Mouse (Mus musculus) midbrain, postnatal 0 days (tissue): ENCODE data around the gene Cdk10. TPM values are rescaled to one million over a fixed set of nuclear protein-coding genes. Genes with fewer than 3 reads are reported as not detected.

Experiments
- ATAC-seq: fragments of 200-750 bp; cut with Nextera tagmentation; 2 replicates; pipeline ENCODE4 v1.8.0; 2017; ENCODE audit warnings: moderate number of reproducible peaks, mild to moderate bottlenecking, moderate TSS enrichment, moderate library complexity; ENCODE audit not compliant: low FRiP score
- DNase-seq: peaks from one replicate; pipeline ENCODE4 v3.0.0-alpha.2; 2015; ENCODE audit warnings: low spot score
- H3K27ac ChIP-seq: fragments of 300-500 bp; sonication (generic); 2 replicates; pipeline ENCODE4 v1.5.1; 2014; ENCODE audit warnings: low read depth, mild to moderate bottlenecking, low read length, mixed read lengths
- H3K27me3 ChIP-seq: fragments of 300-500 bp; sonication (generic); 2 replicates; pipeline ENCODE4 v1.6.1; 2014; ENCODE audit warnings: low read length, control low read depth, mixed read lengths; ENCODE audit not compliant: insufficient read depth
- H3K36me3 ChIP-seq: fragments of 300-500 bp; sonication (generic); 2 replicates; pipeline ENCODE4 v1.6.1; 2014; ENCODE audit warnings: low read length, control low read depth, mixed read lengths; ENCODE audit not compliant: insufficient read depth
- H3K4me1 ChIP-seq: fragments of 300-500 bp; sonication (generic); 2 replicates; pipeline ENCODE4 v1.6.1; 2014; ENCODE audit warnings: mild to moderate bottlenecking, control low read depth, antibody characterized with exemption, low read length, mixed read lengths; ENCODE audit not compliant: insufficient read depth
- H3K4me2 ChIP-seq: fragments of 300-500 bp; sonication (generic); 2 replicates; pipeline ENCODE4 v1.6.1; 2014; ENCODE audit warnings: low read depth, mild to moderate bottlenecking, low read length, mixed read lengths; ENCODE audit not compliant: poor library complexity, severe bottlenecking
- H3K4me3 ChIP-seq: fragments of 300-500 bp; sonication (generic); 2 replicates; pipeline ENCODE4 v1.5.1; 2014; ENCODE audit warnings: low read depth, mild to moderate bottlenecking, low read length, moderate library complexity
- H3K9ac ChIP-seq: fragments of 300-500 bp; sonication (generic); replicated peaks from 2 replicates; pipeline ENCODE4 v1.6.1; 2014; ENCODE audit warnings: mild to moderate bottlenecking, low read length, moderate library complexity, mixed read lengths; ENCODE audit not compliant: poor library complexity, severe bottlenecking
- H3K9me3 ChIP-seq: fragments of 300-500 bp; sonication (generic); 2 replicates; pipeline ENCODE4 v1.6.1; 2016; ENCODE audit warnings: low read length, control low read depth
- CTCF ChIP-seq: IDR thresholded peaks from 2 replicates; pipeline ENCODE4 v1.5.1; 2016; ENCODE audit warnings: antibody characterized with exemption, mild to moderate bottlenecking
- WGBS: fragments of 180-500 bp; shearing (Covaris S2); extraction: QIAGEN DNeasy Blood & Tissue Kit; methylation state at CpG from one replicate; pipeline ENCODE4 v1.1.7; 2014; 5-methylcytosine and 5-hydroxymethylcytosine counted together
- polyA plus RNA-seq: library from polyadenylated mRNA; unstranded; fragments of >200 nt; fragmentation: Nextera tagmentation; extraction: Ambion mirVana; gene quantifications from 2 replicates; pipeline ENCODE4 v1.2.1, GENCODE M21; 2015
- total RNA-seq: library from RNA; depleted of rRNA; stranded (reverse); fragments of >200 nt; gene quantifications from 2 replicates; pipeline ENCODE4 v1.2.3, GENCODE M21; 2014

Gene Cdk10
- total and polyA plus RNA-seq, 2 experiments from 2014 or later = 57.8 to 70.3 TPM

GRCm38 (mm10) chr8:123243053-123243452 lies 18.4 kb downstream of the Cdk10 start:
- no peak for ATAC-seq
- Histone ChIP-seq H3K27ac (no peak overlapping the region), H3K36me3 (peaks cover 60% of the 10 kb centered on the region), H3K4me1 (no peaks in the 10 kb centered on the region), H3K9me3 (no peaks in the 10 kb centered on the region), H3K9ac (no peak overlapping the region), H3K4me3 (no peak overlapping the region), H3K27me3 (no peaks in the 10 kb centered on the region), H3K4me2 (no peak overlapping the region)
- no peak for DNase-seq
- 71% methylated on average over 11 of the region's 11 CpGs for WGBS
- peak; percentile 12; the same call in 1 of the 2 replicates for TF ChIP-seq CTCF

GRCm38 (mm10) chr8:123244382-123244781 lies 19.7 kb downstream of the Cdk10 start:
- H3K9me3 ChIP-seq = no peaks in the 10 kb centered on the region
- no peak for TF ChIP-seq CTCF
- no peak overlapping the region for H3K27ac ChIP-seq
- no peaks in the 10 kb centered on the region for H3K4me1 ChIP-seq
- WGBS = 94% methylated on average over 4 of the region's 4 CpGs
- H3K4me3 ChIP-seq = no peak overlapping the region
- ATAC-seq (no peak), DNase-seq (no peak)
- peaks cover 73% of the 10 kb centered on the region for H3K36me3 ChIP-seq
- no peak overlapping the region for H3K9ac ChIP-seq
- H3K27me3 ChIP-seq = no peaks in the 10 kb centered on the region
- no peak overlapping the region for H3K4me2 ChIP-seq

- no peak overlapping the region for H3K27ac ChIP-seq
- H3K27me3 ChIP-seq = no peaks in the 10 kb centered on the region
- no peaks in the 10 kb centered on the region for H3K4me1 ChIP-seq
- WGBS = 93% methylated on average over 12 of the region's 12 CpGs
- H3K4me3 ChIP-seq = no peak overlapping the region
- ATAC-seq (no peak), DNase-seq (no peak)
- H3K36me3 ChIP-seq = peaks cover 77% of the 10 kb centered on the region
- no peak overlapping the region for H3K9ac ChIP-seq
- H3K4me2 ChIP-seq = no peak overlapping the region
- no peak for TF ChIP-seq CTCF
- H3K9me3 ChIP-seq = no peaks in the 10 kb centered on the region
Measured at GRCm38 (mm10) chr8:123245543-123245942, 20.9 kb downstream of the Cdk10 start.

GRCm38 (mm10) chr8:123247748-123248147 lies 23.1 kb downstream of the Cdk10 start:
- Histone ChIP-seq H3K4me1 (peaks cover 3% of the 10 kb centered on the region; the same call in 1 of the 2 replicates), H3K4me2 (no peak overlapping the region), H3K27me3 (no peaks in the 10 kb centered on the region), H3K4me3 (no peak overlapping the region), H3K9me3 (no peaks in the 10 kb centered on the region), H3K9ac (no peak overlapping the region), H3K36me3 (peaks cover 77% of the 10 kb centered on the region), H3K27ac (no peak overlapping the region)
- ATAC-seq (no peak), DNase-seq (no peak)
- 98% methylated on average over 6 of the region's 6 CpGs for WGBS
- no peak for TF ChIP-seq CTCF

- ATAC-seq = no peak
Measured at GRCm38 (mm10) chr8:123248596-123248995, 24.0 kb downstream of the Cdk10 start.

GRCm38 (mm10) chr8:123250940-123251339 lies 26.3 kb downstream of the Cdk10 start:
- no peak overlapping the region for H3K4me3 ChIP-seq
- peaks cover 49% of the 10 kb centered on the region for H3K36me3 ChIP-seq
- no peak for ATAC-seq
- no peak overlapping the region for H3K4me2 ChIP-seq
- H3K9ac ChIP-seq = no peak overlapping the region
- no peaks in the 10 kb centered on the region for H3K27me3 ChIP-seq
- no peak for TF ChIP-seq CTCF
- H3K27ac ChIP-seq = no peak overlapping the region
- H3K9me3 ChIP-seq = no peaks in the 10 kb centered on the region
- no peak for DNase-seq
- 93% methylated on average over 5 of the region's 5 CpGs for WGBS
- peaks cover 11% of the 10 kb centered on the region; the same call in 1 of the 2 replicates for H3K4me1 ChIP-seq

More at GRCm38 (mm10) chr8:123248596-123248995, 24.0 kb downstream of the Cdk10 start:
- H3K9me3 ChIP-seq = no peaks in the 10 kb centered on the region
- no peak for DNase-seq
- WGBS = 92% methylated on average over 8 of the region's 8 CpGs
- H3K36me3 ChIP-seq = peaks cover 69% of the 10 kb centered on the region
- H3K4me3 ChIP-seq = no peak overlapping the region
- peaks cover 6% of the 10 kb centered on the region; the same call in 1 of the 2 replicates for H3K4me1 ChIP-seq
- H3K27me3 ChIP-seq = no peaks in the 10 kb centered on the region
- no peak overlapping the region for H3K4me2 ChIP-seq
- no peak overlapping the region for H3K9ac ChIP-seq
- no peak for TF ChIP-seq CTCF
- H3K27ac ChIP-seq = no peak overlapping the region
